Mouse (Mus musculus): ENCODE data around the gene Tagln.

- TF ChIP-seq CTCF (IDR thresholded peaks at IDR 0.05; ENCODE audit: low read depth, low read length) (no peak), POLR2A (IDR thresholded peaks at IDR 0.05; ENCODE audit: borderline replicate concordance, low read depth, low read length) (no peak)
Measured at GRCm38 (mm10) chr9:45958023-45958670, 22.3 kb upstream of the Tagln start.

Measured in bone marrow macrophage, adult 2 months (primary cell).